Mouse (Mus musculus) erythroblast, embryonic 14.5 days (primary cell): ENCODE results near the gene Iqck. TPM values are rescaled to one million over a fixed set of nuclear protein-coding genes. Genes with fewer than 3 reads are reported as not detected.

Experiments used
- H3K27me3 ChIP-seq: 2 replicates; pipeline ENCODE4 v1.6.1; 2012; ENCODE audit warnings: inconsistent platforms; ENCODE audit not compliant: control insufficient read depth
- H3K36me3 ChIP-seq: 2 replicates; pipeline ENCODE4 v1.6.1; 2012; ENCODE audit warnings: mild to moderate bottlenecking, inconsistent platforms; ENCODE audit not compliant: control insufficient read depth
- H3K4me1 ChIP-seq: 2 replicates; pipeline ENCODE4 v1.6.1; 2012; ENCODE audit warnings: inconsistent platforms; ENCODE audit not compliant: control insufficient read depth
- H3K4me3 ChIP-seq: replicated peaks from 2 replicates; pipeline ENCODE3; 2012; ENCODE audit warnings: moderate library complexity, mild to moderate bottlenecking, inconsistent platforms
- H3K9me3 ChIP-seq: 2 replicates; pipeline ENCODE4 v1.6.1; 2012; ENCODE audit warnings: low read length, inconsistent platforms, mixed read lengths; ENCODE audit not compliant: control insufficient read depth
- GATA1 ChIP-seq: IDR thresholded peaks from 2 replicates; pipeline ENCODE4 v1.6.1; 2012; ENCODE audit warnings: low read length, inconsistent platforms, mixed read lengths
- TAL1 ChIP-seq: IDR thresholded peaks from 3 replicates; pipeline ENCODE4 v1.6.1; 2012; ENCODE audit warnings: low read length, inconsistent platforms, mixed read lengths
- polyA plus RNA-seq: library from polyadenylated mRNA; stranded (reverse); fragments of >175 nt; gene quantifications from 2 replicates; pipeline ENCODE4 v1.2.3, GENCODE M21; 2012

Gene Iqck
- polyA plus RNA-seq, 1 experiment = 0.01 TPM

- Histone ChIP-seq H3K4me1 (no peaks in the 10 kb centered on the region), H3K27me3 (no peaks in the 10 kb centered on the region), H3K4me3 (no peak overlapping the region), H3K9me3 (no peaks in the 10 kb centered on the region), H3K36me3 (no peaks in the 10 kb centered on the region)
- TF ChIP-seq GATA1 (no peak), TAL1 (no peak)
Observed at GRCm38 (mm10) chr7:118883957-118884356, 28.4 kb downstream of the Iqck start.

GRCm38 (mm10) chr7:118884969-118885368 lies 29.4 kb downstream of the Iqck start:
- Histone ChIP-seq H3K27me3 (no peaks in the 10 kb centered on the region), H3K4me3 (no peak overlapping the region), H3K36me3 (no peaks in the 10 kb centered on the region), H3K4me1 (no peaks in the 10 kb centered on the region), H3K9me3 (no peaks in the 10 kb centered on the region)
- TF ChIP-seq GATA1 (no peak), TAL1 (no peak)

- no peaks in the 10 kb centered on the region for H3K4me1 ChIP-seq
- H3K27me3 ChIP-seq = no peaks in the 10 kb centered on the region
- H3K36me3 ChIP-seq = no peaks in the 10 kb centered on the region
- H3K4me3 ChIP-seq = no peak overlapping the region
- no peaks in the 10 kb centered on the region for H3K9me3 ChIP-seq
- TF ChIP-seq GATA1 (no peak), TAL1 (no peak)
Observed at GRCm38 (mm10) chr7:118887303-118888055, 31.9 kb downstream of the Iqck start.

- H3K9me3 ChIP-seq = no peaks in the 10 kb centered on the region
- no peaks in the 10 kb centered on the region for H3K27me3 ChIP-seq
- no peaks in the 10 kb centered on the region for H3K36me3 ChIP-seq
- no peaks in the 10 kb centered on the region for H3K4me1 ChIP-seq
- TF ChIP-seq GATA1 (no peak), TAL1 (no peak)
- no peak overlapping the region for H3K4me3 ChIP-seq
Observed at GRCm38 (mm10) chr7:118889046-118889680, 33.6 kb downstream of the Iqck start.

- no peak overlapping the region for H3K4me3 ChIP-seq
- TF ChIP-seq GATA1 = no peak
- no peak for TF ChIP-seq TAL1
- no peaks in the 10 kb centered on the region for H3K4me1 ChIP-seq
- H3K36me3 ChIP-seq = no peaks in the 10 kb centered on the region
- H3K9me3 ChIP-seq = no peaks in the 10 kb centered on the region
- H3K27me3 ChIP-seq = no peaks in the 10 kb centered on the region
Observed at GRCm38 (mm10) chr7:118895469-118896450, 40.2 kb downstream of the Iqck start.

GRCm38 (mm10) chr7:118898063-118898462 lies 42.5 kb downstream of the Iqck start:
- Histone ChIP-seq H3K4me3 (no peak overlapping the region), H3K4me1 (no peaks in the 10 kb centered on the region), H3K9me3 (no peaks in the 10 kb centered on the region), H3K27me3 (no peaks in the 10 kb centered on the region), H3K36me3 (no peaks in the 10 kb centered on the region)
- TF ChIP-seq TAL1 (no peak), GATA1 (no peak)

GRCm38 (mm10) chr7:118900090-118900489 lies 44.5 kb downstream of the Iqck start:
- TF ChIP-seq TAL1 (no peak), GATA1 (no peak)
- H3K9me3 ChIP-seq = no peaks in the 10 kb centered on the region
- H3K36me3 ChIP-seq = no peaks in the 10 kb centered on the region
- H3K4me3 ChIP-seq = no peak overlapping the region
- no peaks in the 10 kb centered on the region for H3K27me3 ChIP-seq
- no peaks in the 10 kb centered on the region for H3K4me1 ChIP-seq

GRCm38 (mm10) chr7:118902944-118903343 lies 47.4 kb downstream of the Iqck start:
- no peak overlapping the region for H3K4me3 ChIP-seq
- no peaks in the 10 kb centered on the region; the same call in 1 of the 2 replicates for H3K4me1 ChIP-seq
- no peaks in the 10 kb centered on the region for H3K9me3 ChIP-seq
- TF ChIP-seq GATA1 = no peak
- no peak for TF ChIP-seq TAL1
- H3K36me3 ChIP-seq = no peaks in the 10 kb centered on the region
- no peaks in the 10 kb centered on the region for H3K27me3 ChIP-seq
